Mouse (Mus musculus) A20 (cell line): ENCODE data around the gene Pcif1.
"Not testable (repeated sequence)": the region's sequence is repeated elsewhere in the genome, so short reads cannot be mapped to it uniquely, and the experiment has no call there.

Source experiments
- DNase-seq: peaks from one replicate; pipeline ENCODE4 v3.0.0-alpha.2; 2011; ENCODE audit warnings: low read depth, low spot score

Gene Pcif1

DNA sequence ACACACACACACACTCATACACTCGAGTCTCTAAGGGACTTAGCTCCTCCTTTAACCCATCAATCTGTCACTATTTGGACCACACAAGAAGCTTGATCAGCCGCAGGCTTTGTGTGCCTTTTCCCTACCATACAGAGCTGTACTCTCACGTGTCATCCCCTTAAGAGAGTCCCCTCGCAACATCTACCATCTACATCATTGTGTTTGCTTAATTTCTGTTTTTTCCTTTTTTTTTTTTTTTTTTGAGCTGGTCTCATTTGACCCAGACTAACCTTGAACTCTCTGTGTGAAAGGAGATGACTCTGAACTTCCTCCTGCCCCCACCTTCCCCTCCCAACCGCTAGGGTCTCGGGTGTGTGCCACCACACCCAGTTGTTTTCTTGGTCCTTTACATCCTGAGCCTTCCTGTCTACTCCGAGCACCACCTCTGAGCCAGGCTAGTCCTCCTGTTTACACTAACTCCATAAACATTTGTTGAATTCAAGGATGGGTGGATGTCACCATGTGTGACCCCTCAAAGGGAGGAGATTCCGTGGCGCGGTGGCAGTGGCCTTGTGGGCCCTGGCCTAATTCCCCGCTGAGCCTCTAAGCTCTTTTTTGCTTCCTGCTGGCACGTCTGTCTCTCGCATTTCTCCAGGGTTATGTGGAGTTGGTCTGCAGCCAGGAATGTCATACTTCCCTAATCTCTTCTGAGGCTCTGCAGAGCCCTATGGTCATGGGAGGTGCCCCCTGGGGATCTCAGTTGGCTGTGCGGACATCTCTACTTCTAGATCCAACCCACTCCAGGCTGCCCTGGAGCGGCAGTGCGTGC, 12.2 kb upstream of the Pcif1 start:
- no peak for DNase-seq

DNA sequence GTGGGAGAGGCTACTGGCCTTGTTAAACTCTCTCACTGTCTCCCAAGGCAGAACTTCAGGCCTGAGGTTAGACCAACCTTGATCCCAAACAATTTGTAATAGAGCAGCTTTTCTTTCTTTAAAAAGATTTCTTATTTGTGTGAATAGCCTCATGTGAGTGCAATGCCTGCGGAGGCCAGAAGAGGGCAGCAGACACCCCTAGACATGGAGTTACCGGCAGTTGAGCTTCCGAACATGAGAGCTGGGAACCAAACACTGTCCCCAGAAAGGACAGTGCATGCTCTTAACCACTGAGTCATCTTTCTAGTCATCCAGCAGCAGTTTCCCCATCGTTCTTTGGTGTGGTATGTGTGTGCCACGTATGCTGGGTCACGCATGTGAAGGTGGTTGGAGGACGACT, 11.5 kb upstream of the Pcif1 start:
- peak; percentile 46 for DNase-seq

DNA sequence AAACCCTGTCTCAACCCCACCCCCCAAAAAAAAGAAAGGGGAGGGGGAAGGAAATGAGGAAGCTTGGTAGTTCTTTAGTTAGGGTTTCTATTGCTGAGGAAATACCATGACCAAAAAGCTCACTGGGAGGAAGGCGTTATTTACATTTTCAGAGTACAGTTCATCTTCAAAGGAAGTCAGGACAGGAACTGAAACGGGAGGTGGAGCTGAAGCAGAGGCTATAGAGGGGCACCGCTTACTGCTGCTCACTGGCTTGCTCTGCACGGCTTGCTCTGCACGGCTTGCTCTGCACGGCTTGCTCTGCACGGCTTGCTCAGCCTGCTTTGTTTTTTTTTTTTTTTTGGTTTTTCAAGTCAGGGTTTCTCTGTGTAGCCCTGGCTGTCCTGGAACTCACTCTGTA, 10.6 kb upstream of the Pcif1 start:
- DNase-seq = peak; percentile 89

DNA sequence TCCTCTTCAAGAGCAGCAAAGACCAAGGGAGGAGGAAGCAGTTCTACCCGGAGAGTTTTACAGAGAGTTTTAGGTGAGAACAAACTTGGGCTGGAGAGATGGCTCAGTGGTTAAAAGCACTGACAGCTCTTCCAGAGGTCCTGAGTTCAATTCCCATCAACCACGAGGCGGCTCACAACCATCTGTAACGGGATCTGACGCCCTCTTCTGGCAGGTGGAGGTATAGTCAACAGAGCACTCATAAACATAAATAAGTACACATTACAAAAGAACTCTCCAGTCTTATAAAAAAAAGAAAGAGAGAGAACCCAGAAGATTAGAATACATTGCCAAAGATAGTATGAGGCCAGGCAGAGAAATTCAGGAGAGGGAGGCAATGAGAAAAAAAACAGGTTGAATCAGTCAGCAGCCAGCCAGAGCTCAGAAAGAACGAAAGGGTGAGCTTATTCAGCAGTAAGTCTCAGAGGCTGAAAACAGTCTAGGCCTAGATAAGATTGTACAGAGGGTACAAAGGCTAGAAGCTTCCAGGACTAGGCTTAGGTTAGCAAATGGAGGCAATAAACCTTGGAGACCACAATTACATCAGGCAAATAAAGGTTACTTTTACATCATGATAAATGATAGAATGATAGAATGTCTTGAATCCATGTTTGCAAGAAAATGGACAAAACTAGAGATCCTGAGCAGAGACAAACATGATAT, 7.4 kb upstream of the Pcif1 start:
- no peak for DNase-seq

DNA sequence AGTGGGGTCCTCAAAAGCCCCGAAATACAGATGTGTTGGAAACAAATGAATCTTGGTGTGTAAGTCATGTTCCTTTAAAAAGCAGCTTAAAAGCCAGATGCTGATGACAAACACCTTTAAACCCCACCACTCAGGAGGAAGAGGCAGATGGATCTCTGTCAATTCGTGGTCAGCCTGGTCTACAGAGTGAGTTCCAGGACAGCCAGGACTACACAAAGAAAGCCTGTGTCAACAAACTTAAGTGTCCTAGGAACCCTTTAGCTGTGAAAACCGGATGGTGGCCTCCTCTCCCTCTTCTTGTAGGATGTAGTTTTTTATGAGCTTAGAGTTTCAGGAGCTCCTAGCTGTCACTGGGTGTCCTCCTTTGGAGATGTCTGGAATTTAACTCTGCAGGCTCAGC, 5.5 kb upstream of the Pcif1 start:
- DNase-seq = no peak

DNA sequence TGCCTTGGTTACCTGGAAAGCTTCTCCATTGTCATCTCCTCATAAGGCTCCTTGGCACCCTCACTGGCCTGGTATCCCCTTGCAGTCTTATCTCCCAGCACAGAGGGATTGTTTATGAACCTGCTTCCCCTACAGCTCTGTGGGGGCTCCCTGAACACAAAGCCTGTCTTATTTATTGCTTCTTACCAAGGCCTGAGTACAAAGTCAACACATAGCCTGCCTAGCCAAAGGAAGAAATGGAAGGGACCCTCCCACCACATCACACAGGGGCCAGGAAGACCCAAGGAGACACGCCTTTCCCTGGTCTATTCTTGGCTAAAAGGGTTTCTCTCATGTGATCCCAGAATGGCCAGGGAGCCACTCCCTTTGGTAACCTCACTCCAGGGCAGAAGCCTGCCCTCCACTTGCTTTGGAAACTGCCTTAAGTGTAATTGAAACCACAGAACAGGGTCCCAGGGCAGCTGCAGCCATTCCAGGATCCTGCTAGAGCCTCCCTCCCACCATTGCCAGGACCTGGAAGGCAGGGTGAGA, 4.8 kb upstream of the Pcif1 start:
- DNase-seq = no peak

DNA sequence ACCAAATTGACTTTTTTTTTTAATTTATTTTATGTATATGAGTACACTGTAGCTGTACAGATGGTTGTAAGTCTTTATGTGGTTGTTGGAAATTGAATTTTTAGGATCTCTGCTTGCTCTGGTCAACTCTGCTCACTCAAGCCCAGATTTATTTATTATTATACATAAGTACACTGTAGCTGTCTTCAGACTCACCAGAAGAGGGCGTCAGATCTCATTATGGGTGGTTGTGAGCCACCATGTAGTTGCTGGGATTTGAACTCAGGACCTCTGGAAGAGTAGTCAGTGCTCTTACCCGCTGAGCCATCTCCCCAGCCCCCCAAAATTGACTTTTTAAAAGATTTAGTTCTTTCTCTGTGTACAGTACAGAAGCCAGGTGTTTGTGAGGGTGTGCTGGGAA, 3.5 kb upstream of the Pcif1 start:
- DNase-seq = not testable (repeated sequence)

DNA sequence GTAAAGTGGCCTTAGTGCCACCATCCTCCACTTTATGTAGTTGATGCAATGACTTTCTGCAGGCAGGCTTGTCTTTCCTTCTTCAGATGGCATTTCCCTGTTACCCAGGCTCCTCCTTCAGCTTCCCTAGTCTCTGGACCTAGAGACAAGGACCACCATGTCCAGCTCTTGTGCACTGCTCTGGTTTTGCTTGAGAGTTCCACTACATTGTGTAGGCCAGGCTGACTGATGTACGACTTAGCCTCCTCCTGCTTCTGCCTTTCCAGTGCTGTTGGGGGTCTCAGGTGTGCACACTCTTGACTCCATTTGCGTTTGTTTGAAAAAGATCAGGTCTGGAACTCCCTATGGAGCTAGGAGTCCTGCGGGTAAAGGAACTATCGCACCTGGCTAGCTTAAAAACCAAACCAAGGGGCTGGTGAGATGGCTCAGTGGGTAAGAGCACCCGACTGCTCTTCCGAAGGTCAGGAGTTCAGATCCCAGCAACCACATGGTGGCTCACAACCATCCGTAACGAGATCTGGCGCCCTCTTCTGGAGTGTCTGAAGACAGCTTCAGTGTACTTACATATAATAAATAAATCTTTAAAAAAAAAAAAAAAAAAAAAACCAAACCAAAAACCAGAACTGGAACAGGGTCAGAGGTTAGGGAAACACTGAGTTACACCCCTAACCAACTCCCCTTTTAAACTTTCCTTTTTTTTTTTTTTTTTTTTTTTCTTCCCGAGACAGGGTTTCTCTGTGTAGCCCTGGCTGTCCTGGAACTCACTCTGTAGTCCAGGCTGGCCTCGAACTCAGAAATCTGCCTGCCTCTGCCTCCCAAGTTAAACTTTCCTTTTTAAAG, 1.5 kb upstream of the Pcif1 start:
- not testable (repeated sequence) for DNase-seq

DNA sequence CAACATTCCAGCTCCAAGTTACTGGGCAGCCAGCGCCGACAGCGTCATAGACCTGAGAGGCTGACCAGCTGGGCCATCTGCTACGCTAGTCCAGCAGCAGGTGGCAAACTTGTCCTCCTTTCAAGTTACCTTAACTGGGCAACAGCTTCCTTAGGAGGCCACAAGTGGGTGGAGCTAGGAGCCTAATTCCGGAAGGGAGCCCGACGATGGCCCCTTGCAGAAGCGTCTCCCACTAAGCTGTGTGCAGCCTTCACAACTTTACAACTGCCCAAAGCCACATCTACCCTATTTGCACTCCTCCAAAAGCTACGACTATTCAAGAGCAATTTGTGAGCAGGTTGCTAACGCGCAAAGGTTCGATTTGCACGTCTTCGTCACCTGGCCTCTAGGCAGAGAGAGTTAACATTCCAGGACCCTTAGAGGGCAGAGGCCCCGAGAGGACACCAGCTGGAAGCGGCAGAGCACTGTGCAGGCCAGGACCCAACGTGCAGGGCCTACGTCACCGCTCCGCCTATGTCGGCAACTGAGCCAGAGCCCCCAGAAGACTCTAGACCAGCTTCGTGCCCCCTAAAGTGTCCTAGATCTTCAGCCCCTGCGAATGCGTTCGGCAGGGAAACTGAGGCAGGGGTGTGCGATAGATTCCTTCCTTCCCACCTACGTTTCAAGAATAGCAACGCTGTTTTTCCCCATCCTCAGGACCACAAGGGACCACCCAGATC, 436 bp upstream of the Pcif1 start:
- DNase-seq = peak; percentile 86

DNA sequence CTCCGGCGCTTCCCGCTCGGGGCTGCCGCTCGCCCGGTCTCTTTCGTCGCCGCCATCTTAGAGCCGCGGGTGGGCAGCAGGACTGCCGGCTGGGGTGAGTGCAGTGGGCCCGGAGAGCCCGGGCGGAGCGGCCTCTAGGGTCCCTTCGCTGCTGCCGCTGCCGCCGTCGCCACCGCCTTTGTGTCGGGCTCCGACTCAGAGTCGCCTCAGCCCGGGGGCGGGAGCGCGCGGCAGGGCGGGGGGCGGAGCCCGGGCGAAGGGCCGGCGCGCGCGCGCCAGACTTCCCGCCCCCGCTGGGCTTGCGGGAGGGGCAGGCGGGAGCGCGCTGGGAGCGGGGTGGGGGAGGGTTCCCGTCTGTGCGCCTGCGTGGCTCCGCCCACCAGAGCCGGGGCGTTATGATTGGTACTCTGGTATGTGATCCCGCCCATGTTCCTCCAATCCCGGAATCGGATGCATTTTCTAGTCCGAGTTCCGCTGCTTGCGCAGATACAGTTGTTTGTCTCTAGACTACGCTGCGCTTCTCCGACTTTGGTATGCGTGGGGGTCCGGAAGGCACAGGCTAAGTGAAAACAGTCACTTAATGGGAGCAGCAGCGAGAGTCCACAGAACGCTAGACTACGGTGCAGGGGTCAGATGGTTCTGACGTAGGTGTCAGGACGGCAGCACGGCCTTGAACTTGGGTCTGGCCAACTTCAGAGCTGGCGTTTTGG, 619 bp downstream of the Pcif1 start:
- DNase-seq = peak; percentile 97

DNA sequence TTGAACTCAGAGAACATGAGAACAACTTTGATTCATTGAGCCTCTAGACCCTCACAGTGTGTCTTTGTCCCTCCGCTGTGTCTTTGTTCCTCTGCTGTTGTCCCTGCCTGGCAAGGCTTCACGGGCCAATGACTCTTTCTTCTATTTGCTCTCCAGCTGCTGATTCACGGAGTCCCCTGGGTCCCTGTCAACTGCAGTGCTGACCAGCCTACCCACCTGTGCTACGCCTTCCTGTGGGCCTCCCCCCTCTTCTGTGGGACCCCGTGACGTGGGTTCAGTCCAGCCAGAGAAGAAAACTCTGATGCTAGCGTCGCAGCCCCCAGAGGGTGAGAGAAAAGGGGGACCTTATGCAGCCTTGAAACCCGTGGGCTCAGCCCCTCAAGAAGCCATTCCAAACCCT, 3.5 kb downstream of the Pcif1 start:
- peak; percentile 63 for DNase-seq

DNA sequence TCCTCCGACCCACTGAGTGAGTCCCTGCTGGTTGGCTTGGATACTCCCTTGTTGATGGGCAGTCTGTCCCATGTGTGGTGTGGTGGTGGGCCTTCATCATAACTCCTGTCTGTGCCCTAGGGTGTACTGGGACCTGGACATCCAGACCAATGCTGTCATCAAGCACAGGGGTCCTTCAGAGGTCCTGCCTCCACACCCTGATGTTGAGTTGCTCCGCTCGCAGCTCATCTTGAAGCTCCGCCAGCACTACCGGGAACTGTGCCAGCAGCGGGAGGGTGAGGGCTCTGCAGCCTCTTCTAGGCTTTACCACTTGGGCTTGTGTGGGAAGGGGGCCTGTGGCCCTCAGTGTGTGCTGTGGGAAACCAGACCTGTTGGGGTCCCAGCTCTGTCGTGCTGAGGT, 6.7 kb downstream of the Pcif1 start:
- DNase-seq = no peak

DNA sequence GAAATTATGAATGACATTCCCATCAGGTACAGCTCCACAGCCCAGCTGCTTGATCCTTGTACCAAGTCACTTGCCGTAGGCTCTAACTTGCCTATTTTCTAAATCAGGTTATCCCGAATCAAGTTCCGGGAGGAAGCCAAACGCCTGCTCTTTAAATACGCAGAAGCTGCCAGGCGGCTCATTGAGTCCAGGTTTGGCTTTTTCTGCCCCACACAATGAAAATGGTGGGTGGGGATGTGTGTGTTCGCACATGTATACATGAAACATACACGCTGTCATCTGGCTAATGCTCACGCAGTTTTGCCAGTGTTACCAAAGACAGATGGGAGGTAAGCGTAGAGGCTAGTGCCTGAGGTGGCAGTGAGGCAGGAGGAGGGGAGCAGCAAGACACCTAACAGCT, 7.5 kb downstream of the Pcif1 start:
- DNase-seq = no peak

DNA sequence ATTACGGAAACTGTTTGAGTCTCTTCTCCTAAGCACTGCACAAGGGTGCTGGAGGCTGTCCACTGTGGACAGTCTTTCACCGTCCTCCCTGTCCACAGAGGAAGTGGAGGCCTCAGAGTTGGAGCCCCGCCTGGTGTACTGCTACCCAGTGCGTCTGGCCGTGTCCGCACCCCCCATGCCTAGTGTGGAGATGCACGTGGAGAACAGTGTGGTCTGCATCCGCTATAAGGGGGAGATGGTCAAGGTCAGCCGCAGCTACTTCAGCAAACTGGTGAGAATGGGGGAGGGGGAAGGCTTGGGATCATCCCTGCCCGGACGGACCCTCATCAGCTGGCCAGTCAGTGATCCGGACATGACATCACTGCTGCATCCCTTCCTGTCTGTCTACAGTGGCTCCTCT, 9.9 kb downstream of the Pcif1 start:
- DNase-seq = no peak

DNA sequence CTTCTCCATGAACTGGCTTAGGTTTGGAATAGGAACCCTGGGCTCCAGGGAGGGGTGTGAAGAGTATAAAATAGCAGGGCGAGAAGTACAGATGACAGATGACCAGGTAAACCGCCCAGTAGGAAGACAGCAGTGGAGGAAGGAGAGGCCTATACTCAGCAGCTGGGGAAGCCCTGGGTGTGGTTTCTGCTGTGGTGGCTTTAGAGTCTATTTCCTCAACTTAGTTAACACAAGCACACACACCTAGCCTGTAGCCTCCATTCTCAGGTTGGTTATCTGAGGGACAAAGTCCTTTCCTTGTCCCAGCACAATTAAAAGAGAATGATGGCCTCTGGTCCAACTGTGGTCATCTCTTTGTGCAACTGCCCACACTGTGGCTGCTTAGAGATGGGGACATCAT, 10.9 kb downstream of the Pcif1 start:
- no peak for DNase-seq

DNA sequence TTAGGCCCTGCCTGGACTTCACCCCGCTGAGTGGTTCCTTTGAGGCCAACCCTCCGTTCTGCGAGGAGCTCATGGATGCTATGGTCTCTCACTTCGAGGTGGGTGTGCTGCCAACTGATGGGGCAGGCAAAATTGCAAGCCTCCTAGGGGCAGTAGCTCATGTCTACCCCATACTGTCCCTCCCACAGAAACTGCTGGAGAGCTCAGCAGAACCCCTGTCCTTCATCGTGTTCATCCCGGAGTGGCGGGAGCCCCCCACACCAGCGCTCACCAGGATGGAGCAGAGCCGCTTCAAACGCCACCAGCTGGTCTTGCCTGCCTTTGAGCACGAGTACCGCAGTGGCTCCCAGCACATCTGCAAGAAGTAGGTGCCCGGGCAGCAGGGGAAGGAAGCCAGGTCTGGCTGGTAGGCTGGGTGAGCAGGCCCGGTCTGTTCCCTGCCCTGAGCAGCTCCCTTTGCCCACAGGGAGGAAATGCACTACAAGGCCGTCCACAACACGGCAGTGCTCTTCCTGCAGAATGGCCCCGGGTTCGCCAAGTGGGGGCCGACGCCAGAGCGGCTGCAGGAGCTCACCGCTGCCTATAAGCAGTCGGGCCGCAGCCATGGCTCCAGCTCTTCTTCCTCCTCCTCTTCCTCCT, 11.4 kb downstream of the Pcif1 start:
- DNase-seq = no peak

DNA sequence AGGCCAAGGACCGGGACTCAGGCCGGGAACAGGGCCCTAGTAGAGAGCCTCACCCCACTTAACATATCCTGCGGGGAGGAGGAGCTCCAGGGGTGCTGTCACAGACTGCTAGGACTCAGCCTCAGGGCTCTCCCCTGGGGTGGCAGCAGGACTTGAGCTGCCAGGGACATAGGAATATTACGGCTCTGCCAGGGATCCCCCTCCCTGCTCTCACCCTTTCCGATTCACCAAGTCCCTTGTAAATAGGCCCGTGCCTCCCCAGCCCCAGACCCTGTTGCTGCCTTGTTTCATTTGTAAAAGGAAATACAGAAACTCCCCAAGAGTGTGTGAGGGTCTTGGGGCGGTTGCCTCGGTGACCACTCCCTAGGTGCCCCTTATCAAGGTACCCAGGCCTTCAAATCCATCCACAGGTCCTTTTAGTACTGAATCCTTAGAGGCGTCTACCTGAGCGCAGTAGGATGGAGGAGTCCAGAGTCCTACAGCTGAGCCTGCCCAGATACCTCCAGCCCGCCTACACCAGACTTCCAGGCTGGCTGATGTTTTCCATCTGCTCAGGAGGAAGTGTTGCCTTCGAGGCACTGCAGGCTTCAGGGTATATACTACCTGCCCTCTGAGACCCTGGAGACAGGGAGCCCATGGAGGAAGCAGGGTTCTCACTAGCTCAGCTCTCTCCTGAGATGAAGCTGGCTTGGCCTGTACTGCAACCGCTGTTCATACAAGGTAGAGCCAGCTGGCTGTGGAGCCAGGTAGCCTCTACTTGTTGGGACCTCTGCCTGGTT, 12.1 kb downstream of the Pcif1 start:
- DNase-seq = no peak

DNA sequence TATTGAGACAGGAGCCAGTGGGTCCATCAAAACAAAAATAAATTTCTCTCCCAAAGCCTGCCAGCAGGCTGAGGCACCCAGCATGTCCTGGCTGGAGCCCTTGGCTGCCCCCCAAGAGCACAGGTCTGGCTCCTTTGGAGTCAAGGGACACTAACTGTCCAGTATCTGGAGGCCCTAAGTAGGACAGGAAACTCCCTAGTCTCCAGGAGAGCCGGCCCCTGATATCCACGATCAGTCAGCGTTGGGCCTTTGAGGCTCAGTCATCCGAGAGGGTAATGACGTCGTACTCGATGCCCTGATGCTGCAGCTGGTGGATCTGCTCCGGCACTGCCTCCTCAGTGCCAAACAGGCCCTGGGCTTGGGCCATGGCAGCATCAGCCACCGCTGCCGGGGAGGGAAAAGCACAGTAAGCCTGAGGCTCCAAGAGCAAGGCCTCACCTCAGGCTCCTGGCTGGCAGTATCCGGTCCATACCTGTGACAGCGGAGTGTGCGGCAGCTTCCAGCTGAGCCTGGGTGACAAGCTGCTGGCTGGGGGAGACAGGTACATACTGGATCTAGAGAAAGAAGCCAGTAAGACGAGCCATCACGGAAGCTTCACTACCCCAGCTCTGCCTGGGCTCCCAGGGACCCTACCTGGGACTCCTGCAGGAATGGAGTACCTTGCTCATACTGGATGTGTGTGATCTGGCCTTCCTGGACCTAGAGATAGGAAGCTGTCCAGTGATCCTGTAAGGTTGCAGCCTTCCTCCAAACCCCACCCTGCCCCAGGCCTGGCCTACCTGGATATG, 13.0 kb downstream of the Pcif1 start:
- no peak for DNase-seq
